Mouse (Mus musculus): ENCODE results near the gene Gpat2.

DNA sequence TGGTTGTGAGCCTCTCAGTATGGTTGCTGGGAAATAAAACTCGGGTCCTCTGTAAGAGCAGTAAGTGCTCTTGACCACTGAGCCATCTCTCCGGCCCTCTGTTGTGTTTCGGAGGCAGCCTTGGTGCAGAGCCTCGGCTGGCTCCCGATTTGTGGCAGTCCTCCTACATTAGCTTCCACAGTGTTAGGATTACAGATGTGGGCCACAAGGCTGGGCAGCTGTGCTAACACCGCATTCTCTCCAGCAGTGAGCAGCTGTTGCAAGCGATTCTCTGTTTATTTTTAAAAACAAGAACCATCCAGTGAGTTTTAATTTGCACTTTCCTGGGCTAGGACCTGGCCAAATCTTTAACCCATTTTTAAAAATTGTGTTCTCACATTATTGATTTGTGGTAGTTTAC lies 41.1 kb upstream of the Gpat2 start:
- no peak for TF ChIP-seq POLR2A (IDR thresholded peaks at IDR 0.05; ENCODE audit: control insufficient read depth, low read depth, low read length)
- no peak for TF ChIP-seq CTCF (IDR thresholded peaks at IDR 0.05; ENCODE audit: control insufficient read depth, insufficient read depth, insufficient replicate concordance, low read depth, low read length)

Data from testis, adult 2 months (tissue).